ENCODE assay signal across 8 mouse cellular contexts in the genomic region with DNA sequence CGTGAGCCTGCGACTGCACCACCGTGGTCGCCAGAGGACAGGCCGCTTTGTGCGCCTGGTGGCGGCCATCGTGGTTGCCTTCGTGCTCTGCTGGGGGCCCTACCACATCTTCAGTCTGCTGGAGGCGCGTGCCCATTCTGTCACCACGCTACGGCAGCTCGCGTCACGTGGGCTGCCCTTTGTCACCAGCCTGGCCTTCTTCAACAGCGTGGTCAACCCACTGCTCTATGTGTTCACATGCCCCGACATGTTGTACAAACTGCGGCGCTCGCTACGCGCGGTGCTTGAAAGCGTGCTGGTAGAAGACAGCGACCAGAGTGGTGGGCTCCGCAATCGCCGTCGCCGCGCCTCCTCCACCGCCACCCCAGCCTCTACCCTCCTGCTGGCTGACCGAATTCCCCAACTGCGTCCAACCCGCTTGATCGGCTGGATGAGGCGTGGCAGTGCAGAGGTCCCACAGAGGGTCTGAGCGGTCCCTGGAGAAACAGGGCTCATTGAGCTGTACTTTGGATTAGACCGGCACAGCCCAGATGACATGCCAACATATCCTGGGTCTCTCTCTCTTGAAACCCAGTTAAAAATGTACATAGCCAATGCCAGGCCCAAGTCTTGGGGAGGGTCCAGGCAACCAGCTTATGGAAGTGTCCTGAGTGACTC. TPM values are rescaled to one million over a fixed set of nuclear protein-coding genes. Genes with fewer than 3 reads are reported as not detected.
A peak's percentile ranks its signal among the peaks of the same experiment; 100 is the strongest.
DNase-seq lines count a peak whose midpoint lies in the region; ATAC-seq and TF ChIP-seq lines count a peak whose summit lies in the region.

No protein-coding gene starts in this region.

- H3K4me1 ChIP-seq in bone marrow, adult 2 months (ENCODE audit: control insufficient read depth, insufficient read depth, low read length) = no peaks in the 10 kb centered on the region; the same call in none of the 2 replicates
- peaks cover 19% of the 10 kb centered on the region for H3K4me1 ChIP-seq in forebrain, embryonic 15.5 days
- no peaks in the 10 kb centered on the region for H3K4me1 ChIP-seq in liver, adult 2 months (ENCODE audit: control insufficient read depth, insufficient read depth, low read length)

- no peak overlapping the region for H3K27ac ChIP-seq in layer of hippocampus, adult 2 months
- H3K27ac ChIP-seq in bone marrow, adult 2 months (ENCODE audit: control insufficient read depth, insufficient read depth, low read depth, low read length, poor library complexity) = no peak overlapping the region
- peak overlapping the region; percentile 37 for H3K27ac ChIP-seq in forebrain, embryonic 15.5 days (replicated peaks)
- no peak overlapping the region for H3K27ac ChIP-seq in liver, adult 2 months (replicated peaks; ENCODE audit: insufficient read depth, low read depth, low read length)

- peak overlapping the region; percentile 69 for H3K4me2 ChIP-seq in forebrain, embryonic 15.5 days (replicated peaks)

- peak; percentile 82 for ATAC-seq in forebrain, embryonic 15.5 days (replicated peaks)

- peak overlapping the region; percentile 53 for H3K9ac ChIP-seq in forebrain, embryonic 15.5 days (replicated peaks)
- H3K9ac ChIP-seq in liver, adult 2 months (ENCODE audit: low read depth, low read length) = no peak overlapping the region

- no peak for TF ChIP-seq CTCF in layer of hippocampus, adult 2 months (conservative IDR thresholded peaks at IDR 0.05)
- TF ChIP-seq CTCF in bone marrow, adult 2 months (IDR thresholded peaks at IDR 0.05; ENCODE audit: control insufficient read depth, insufficient read depth, low read length) = no peak
- TF ChIP-seq CTCF in liver, adult 2 months (IDR thresholded peaks at IDR 0.05; ENCODE audit: low read depth, low read length) = no peak

- no peaks in the 10 kb centered on the region for H3K9me3 ChIP-seq in forebrain, embryonic 15.5 days

- H3K79me2 ChIP-seq in liver, adult 2 months (ENCODE audit: control insufficient read depth, insufficient read depth, low read length) = no peaks in the 10 kb centered on the region

- TF ChIP-seq POLR2A in bone marrow, adult 2 months (IDR thresholded peaks at IDR 0.05; ENCODE audit: borderline replicate concordance, control insufficient read depth, low read depth, low read length) = 0 out of 2 replicates have a peak, but pooled peaks have one; percentile 5
- no peak for TF ChIP-seq POLR2A in liver, adult 2 months (IDR thresholded peaks at IDR 0.05; ENCODE audit: extremely low read depth, insufficient read depth, low read length)

- peaks cover 35% of the 10 kb centered on the region for H3K36me3 ChIP-seq in forebrain, embryonic 15.5 days
- H3K36me3 ChIP-seq in liver, adult 2 months (ENCODE audit: control insufficient read depth, insufficient read depth, low read length) = peaks cover 5% of the 10 kb centered on the region; the same call in 1 of the 2 replicates

- peak overlapping the region; percentile 19 for H3K4me3 ChIP-seq in layer of hippocampus, adult 2 months
- no peak overlapping the region for H3K4me3 ChIP-seq in bone marrow, adult 2 months (replicated peaks; ENCODE audit: control insufficient read depth, low read depth, low read length)
- peak overlapping the region; percentile 42 for H3K4me3 ChIP-seq in forebrain, embryonic 15.5 days
- H3K4me3 ChIP-seq in liver, adult 2 months (ENCODE audit: insufficient read depth, low read depth, low read length) = peak overlapping the region; percentile 8; the same call in 1 of the 2 replicates

- WGBS in bone marrow, adult 2 months = 55% methylated on average over 40 of the region's 40 CpGs
- 1% methylated on average over 40 of the region's 40 CpGs for WGBS in forebrain, embryonic 15.5 days
- 21% methylated on average over 40 of the region's 40 CpGs for WGBS in liver, adult 2 months

- DNase-seq in layer of hippocampus, adult 2 months (ENCODE audit: low spot score in 2 of 2) = peak in 1 of 2 experiments; percentile 15
- DNase-seq in layer of hippocampus, adult 8-10 months (ENCODE audit: low spot score in 2 of 2) = no peak
- DNase-seq in liver, adult 2 months (ENCODE audit: extremely low read depth, low read depth, low spot score) = peak; percentile 20
- DNase-seq in retina, postnatal 1 day = peak; percentile 78
- DNase-seq in gastrocnemius, postnatal 10 days = no peak
- DNase-seq in thymus, postnatal 0 days (ENCODE audit: low spot score) = no peak

- H3K27me3 ChIP-seq in forebrain, embryonic 15.5 days = no peaks in the 10 kb centered on the region
- H3K27me3 ChIP-seq in liver, adult 2 months (ENCODE audit: control insufficient read depth, insufficient read depth, low read length) = no peaks in the 10 kb centered on the region

RNA-seq across cellular contexts. Expression of a gene that starts 4.0 kb away (rescaled TPM):
- under 1 TPM in 1 of 2 experiments, not detected in 1; 0.25 TPM for total RNA-seq in layer of hippocampus, adult 2 months (2021)
- under 1 TPM in 2 of 4 experiments, not detected in 2; 0.16 to 0.35 TPM for total RNA-seq in layer of hippocampus, adult 8-10 months (2022)
- polyA plus RNA-seq in bone marrow, adult 2 months (2011; ENCODE audit: insufficient read depth, insufficient read length, low replicate concordance, missing spikeins) = not detected in 2 replicates
- 0.06 and 0.20 TPM in 2 replicates for polyA plus RNA-seq in forebrain, embryonic 15.5 days (2015; fragmentation: Nextera tagmentation; extraction: Ambion mirVana)
- not detected in 2 replicates for total RNA-seq in liver, adult 2 months (2014; rRNA removed)
- not detected in 2 replicates for polyA plus RNA-seq in liver, adult 2 months (2012; rRNA removed)
- total RNA-seq in gastrocnemius, postnatal 10 days (2021) = under 1 TPM in 1 of 2 experiments, not detected in 1; 0.14 TPM
- 0.27 and 0.39 TPM in 2 replicates for polyA plus RNA-seq in thymus, postnatal 0 days (2015; fragmentation: Nextera tagmentation; extraction: Ambion mirVana)

RNA-seq across cellular contexts. Expression of a gene that starts 8.1 kb away (rescaled TPM):
- 1 to 10 TPM; 7.9 to 9.7 TPM for total RNA-seq in layer of hippocampus, adult 2 months (2021)
- 10 to 100 TPM in 2 of 4 experiments, 1 to 10 TPM in 2; 8.1 to 10.5 (median 9.8) TPM for total RNA-seq in layer of hippocampus, adult 8-10 months (2022)
- 4.4 and 5.8 TPM in 2 replicates for polyA plus RNA-seq in bone marrow, adult 2 months (2011; ENCODE audit: insufficient read depth, insufficient read length, low replicate concordance, missing spikeins)
- polyA plus RNA-seq in forebrain, embryonic 15.5 days (2015; fragmentation: Nextera tagmentation; extraction: Ambion mirVana) = 19.2 and 19.4 TPM in 2 replicates
- total RNA-seq in liver, adult 2 months (2014; rRNA removed) = 1.2 and 1.3 TPM in 2 replicates
- polyA plus RNA-seq in liver, adult 2 months (2012; rRNA removed) = 4.3 and 4.4 TPM in 2 replicates
- 10 to 100 TPM; 26.9 to 27.3 TPM for total RNA-seq in gastrocnemius, postnatal 10 days (2021)
- 23.4 and 25.1 TPM in 2 replicates for polyA plus RNA-seq in thymus, postnatal 0 days (2015; fragmentation: Nextera tagmentation; extraction: Ambion mirVana)

RNA-seq across cellular contexts. Expression of a gene that starts 20.5 kb away (rescaled TPM):
- not detected for total RNA-seq in layer of hippocampus, adult 2 months (2021)
- not detected for total RNA-seq in layer of hippocampus, adult 8-10 months (2022)
- polyA plus RNA-seq in bone marrow, adult 2 months (2011; ENCODE audit: insufficient read depth, insufficient read length, low replicate concordance, missing spikeins) = not detected in 2 replicates
- 0.22 and 0.33 TPM in 2 replicates for polyA plus RNA-seq in forebrain, embryonic 15.5 days (2015; fragmentation: Nextera tagmentation; extraction: Ambion mirVana)
- total RNA-seq in liver, adult 2 months (2014; rRNA removed) = not detected in 2 replicates
- not detected in 2 replicates for polyA plus RNA-seq in liver, adult 2 months (2012; rRNA removed)
- total RNA-seq in gastrocnemius, postnatal 10 days (2021) = under 1 TPM in 1 of 2 experiments, not detected in 1; 0.23 TPM
- polyA plus RNA-seq in thymus, postnatal 0 days (2015; fragmentation: Nextera tagmentation; extraction: Ambion mirVana) = 0.82 and 1.2 TPM in 2 replicates

RNA-seq across cellular contexts. Expression of a gene that starts 33.5 kb away (rescaled TPM):
- total RNA-seq in layer of hippocampus, adult 2 months (2021) = not detected
- total RNA-seq in layer of hippocampus, adult 8-10 months (2022) = not detected
- polyA plus RNA-seq in bone marrow, adult 2 months (2011; ENCODE audit: insufficient read depth, insufficient read length, low replicate concordance, missing spikeins) = not detected in 2 replicates
- not detected in 2 replicates for polyA plus RNA-seq in forebrain, embryonic 15.5 days (2015; fragmentation: Nextera tagmentation; extraction: Ambion mirVana)
- total RNA-seq in liver, adult 2 months (2014; rRNA removed) = not detected in 2 replicates
- polyA plus RNA-seq in liver, adult 2 months (2012; rRNA removed) = not detected in 2 replicates
- not detected for total RNA-seq in gastrocnemius, postnatal 10 days (2021)
- polyA plus RNA-seq in thymus, postnatal 0 days (2015; fragmentation: Nextera tagmentation; extraction: Ambion mirVana) = 0.30 and 0.64 TPM in 2 replicates

RNA-seq across cellular contexts. Expression of a gene that starts 45.9 kb away (rescaled TPM):
- total RNA-seq in layer of hippocampus, adult 2 months (2021) = 100 to 1,000 TPM; 196 to 198 TPM
- 100 to 1,000 TPM; 188 to 216 (median 197) TPM for total RNA-seq in layer of hippocampus, adult 8-10 months (2022)
- polyA plus RNA-seq in bone marrow, adult 2 months (2011; ENCODE audit: insufficient read depth, insufficient read length, low replicate concordance, missing spikeins) = 24.2 and 58.3 TPM in 2 replicates
- 42.2 and 52.4 TPM in 2 replicates for polyA plus RNA-seq in forebrain, embryonic 15.5 days (2015; fragmentation: Nextera tagmentation; extraction: Ambion mirVana)
- 95.5 and 100 TPM in 2 replicates for total RNA-seq in liver, adult 2 months (2014; rRNA removed)
- 150 and 184 TPM in 2 replicates for polyA plus RNA-seq in liver, adult 2 months (2012; rRNA removed)
- 100 to 1,000 TPM; 264 to 270 TPM for total RNA-seq in gastrocnemius, postnatal 10 days (2021)
- 31.6 and 34.9 TPM in 2 replicates for polyA plus RNA-seq in thymus, postnatal 0 days (2015; fragmentation: Nextera tagmentation; extraction: Ambion mirVana)

Comparison
In these comparisons a context has a peak if more than half of its experiments do, and no peak if none do; other contexts are left out.
1. DNase-seq: peak in liver, adult 2 months (single experiment) and retina, postnatal 1 day (single experiment); none in layer of hippocampus, adult 8-10 months (0 of 2), gastrocnemius, postnatal 10 days (single experiment) and thymus, postnatal 0 days (single experiment).